Mouse (Mus musculus) stomach, postnatal 0 days (tissue): Measurements from ENCODE around the gene Fmo4.

ENCODE experiments used
- CTCF ChIP-seq: IDR thresholded peaks from 2 replicates; pipeline ENCODE4 v1.5.1; 2016; ENCODE audit warnings: antibody characterized with exemption, low read depth, mild to moderate bottlenecking, moderate library complexity
- EP300 ChIP-seq: optimal IDR thresholded peaks from 2 replicates; pipeline ENCODE3; 2016; ENCODE audit warnings: antibody characterized with exemption

DNA sequence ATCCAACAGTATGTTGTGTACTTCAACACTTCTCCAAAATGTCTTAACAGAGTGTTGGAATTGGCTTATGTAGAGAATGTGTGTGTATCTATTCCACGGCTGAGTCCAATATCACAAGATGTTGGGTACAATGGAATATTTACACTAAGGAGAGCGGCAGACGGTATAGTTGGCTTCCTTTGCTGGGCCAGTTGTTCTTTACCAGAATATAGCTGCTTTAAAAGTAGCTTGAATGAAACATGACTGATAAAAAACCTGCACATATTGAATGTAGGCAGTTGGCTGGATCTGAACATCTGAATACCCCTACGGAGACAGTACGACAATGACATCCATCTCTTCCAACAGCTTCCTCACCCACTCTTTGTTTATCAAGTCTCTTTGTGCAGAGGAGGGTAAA, 5.5 kb upstream of the Fmo4 start:
- no peak for TF ChIP-seq CTCF
- no peak for TF ChIP-seq EP300
